Mouse (Mus musculus) urinary bladder, postnatal 4 days (tissue): ENCODE measurements at regions not wholly inside any gene's neighbourhood (a gene's known extent, or its start where the extent isn't known, plus 50 kb on each side); places are given as distances from the start of the nearest gene placed in this dataset.

Source experiments
- DNase-seq, 2 experiments: peaks; one replicate each; pipeline ENCODE4 v3.0.0; 2021 to 2022; ENCODE audit warnings: low spot score in 2 of 2

GRCm38 (mm10) chr2:92752156-92752555, 152.6 kb downstream of the Chst1 start:
- no peak for DNase-seq

GRCm38 (mm10) chr2:92752794-92753193, 153.3 kb downstream of the Chst1 start:
- no peak for DNase-seq

GRCm38 (mm10) chr2:92754505-92755280, 155.2 kb downstream of the Chst1 start:
- peak in 1 of 2 experiments; percentile 51 for DNase-seq

- DNase-seq: peak in 1 of 2 experiments; percentile 51
Observed at GRCm38 (mm10) chr2:92756491-92756890, 157.0 kb downstream of the Chst1 start.

GRCm38 (mm10) chr2:92758775-92759174, 156.1 kb upstream of the Syt13 start:
- DNase-seq: peak in 1 of 2 experiments; percentile 50

GRCm38 (mm10) chr2:92763881-92764635, 150.8 kb upstream of the Syt13 start:
- no peak for DNase-seq

- DNase-seq: peak in 1 of 2 experiments; percentile 53
Observed at GRCm38 (mm10) chr2:92767476-92768005, 147.4 kb upstream of the Syt13 start.

- DNase-seq: peak in 1 of 2 experiments; percentile 54
Observed at GRCm38 (mm10) chr2:92768088-92768487, 146.8 kb upstream of the Syt13 start.

GRCm38 (mm10) chr2:92769061-92769460, 145.8 kb upstream of the Syt13 start:
- no peak for DNase-seq

- DNase-seq: no peak
Observed at GRCm38 (mm10) chr2:92770098-92770497, 144.8 kb upstream of the Syt13 start.

- DNase-seq: no peak
Observed at GRCm38 (mm10) chr2:92772623-92773022, 142.3 kb upstream of the Syt13 start.

- DNase-seq: no peak
Observed at GRCm38 (mm10) chr2:92776497-92776896, 138.4 kb upstream of the Syt13 start.

- DNase-seq: no peak
Observed at GRCm38 (mm10) chr2:92779101-92779500, 135.8 kb upstream of the Syt13 start.

- no peak for DNase-seq
Observed at GRCm38 (mm10) chr2:92780021-92780420, 134.9 kb upstream of the Syt13 start.

GRCm38 (mm10) chr2:92781451-92781850, 133.4 kb upstream of the Syt13 start:
- DNase-seq: no peak

GRCm38 (mm10) chr2:92782621-92783020, 132.3 kb upstream of the Syt13 start:
- no peak for DNase-seq

- no peak for DNase-seq
Observed at GRCm38 (mm10) chr2:92784916-92785315, 130.0 kb upstream of the Syt13 start.

- DNase-seq: no peak
Observed at GRCm38 (mm10) chr2:92787925-92788410, 126.9 kb upstream of the Syt13 start.

- no peak for DNase-seq
Observed at GRCm38 (mm10) chr2:92788875-92789274, 126.0 kb upstream of the Syt13 start.

- DNase-seq: no peak
Observed at GRCm38 (mm10) chr2:92790374-92790773, 124.5 kb upstream of the Syt13 start.

- DNase-seq: no peak
Observed at GRCm38 (mm10) chr2:92799770-92800169, 115.1 kb upstream of the Syt13 start.

- DNase-seq: no peak
Observed at GRCm38 (mm10) chr2:92800667-92801066, 114.2 kb upstream of the Syt13 start.
